Mouse (Mus musculus) neutrophil, adult 5-6 weeks (primary cell): ENCODE results near the gene Coch. TPM values are rescaled to one million over a fixed set of nuclear protein-coding genes. Genes with fewer than 3 reads are reported as not detected.
"Not testable (repeated sequence)": the region's sequence is repeated elsewhere in the genome, so short reads cannot be mapped to it uniquely, and the experiment has no call there.

ENCODE experiments used
- ATAC-seq: fragments of 151-379, 151-347 bp; 2 replicates; pipeline ENCODE4 v1.8.0; 2017; ENCODE audit warnings: mild to moderate bottlenecking, moderate TSS enrichment; ENCODE audit not compliant: insufficient number of reproducible peaks, poor library complexity, low FRiP score, severe bottlenecking; ENCODE audit errors: extremely low read depth
- total RNA-seq: library from RNA; stranded (forward); fragments of 200-1000 nt; gene quantifications from 2 replicates; pipeline ENCODE4 v1.2.3, GENCODE M21; 2017

The Coch gene
- 0.12 TPM in 1 of 2 replicates, not detected in the other for total RNA-seq

- 0 out of 2 replicates have a peak, but pooled peaks have one; percentile 16 for ATAC-seq
These were observed at the start of gene Coch for GRCm38 (mm10) chr12:51593229-51594029. Gene Coch (plus strand): TSS chr12:51593341.

- ATAC-seq = no peak
These were observed 49.7 kb upstream of the Coch start for GRCm38 (mm10) chr12:51543402-51543960.

GRCm38 (mm10) chr12:51555041-51555440 is 38.1 kb upstream of the Coch start:
- no peak for ATAC-seq

- no peak for ATAC-seq
These were observed 31.7 kb upstream of the Coch start for GRCm38 (mm10) chr12:51561416-51561815.

- no peak for ATAC-seq
These were observed 25.9 kb upstream of the Coch start for GRCm38 (mm10) chr12:51567225-51567624.

GRCm38 (mm10) chr12:51569472-51569871 is 23.7 kb upstream of the Coch start:
- ATAC-seq = no peak

GRCm38 (mm10) chr12:51569944-51570343 is 23.2 kb upstream of the Coch start:
- no peak for ATAC-seq

- ATAC-seq = no peak
These were observed 20.5 kb upstream of the Coch start for GRCm38 (mm10) chr12:51572651-51573050.

- ATAC-seq = not testable (repeated sequence)
These were observed 15.3 kb upstream of the Coch start for GRCm38 (mm10) chr12:51577816-51578215.

- no peak for ATAC-seq
These were observed 3.9 kb upstream of the Coch start for GRCm38 (mm10) chr12:51589263-51589662.

- ATAC-seq = no peak
These were observed 1.2 kb upstream of the Coch start for GRCm38 (mm10) chr12:51591921-51592320.

- no peak for ATAC-seq
These were observed 283 bp upstream of the Coch start for GRCm38 (mm10) chr12:51592888-51593228.

- no peak for ATAC-seq
These were observed 909 bp downstream of the Coch start for GRCm38 (mm10) chr12:51594030-51594470.

GRCm38 (mm10) chr12:51603306-51603705 is 10.2 kb downstream of the Coch start:
- ATAC-seq = no peak

- ATAC-seq = no peak
These were observed 13.0 kb downstream of the Coch start for GRCm38 (mm10) chr12:51606138-51606537.

GRCm38 (mm10) chr12:51612361-51612760 is 19.2 kb downstream of the Coch start:
- no peak for ATAC-seq

- ATAC-seq = no peak
These were observed 27.4 kb downstream of the Coch start for GRCm38 (mm10) chr12:51620572-51620971.

- no peak for ATAC-seq
These were observed 28.0 kb downstream of the Coch start for GRCm38 (mm10) chr12:51621161-51621560.

GRCm38 (mm10) chr12:51622670-51623365 is 29.7 kb downstream of the Coch start:
- ATAC-seq = no peak

- ATAC-seq = no peak
These were observed 30.2 kb downstream of the Coch start for GRCm38 (mm10) chr12:51623366-51623694.
